Mouse (Mus musculus) heart, embryonic 15.5 days (tissue): Measurements from ENCODE around the gene Plagl1. TPM values are rescaled to one million over a fixed set of nuclear protein-coding genes. Genes with fewer than 3 reads are reported as not detected.

Experiments used
- ATAC-seq: fragments of 200-750 bp; cut with Nextera tagmentation; replicated peaks from 2 replicates; pipeline ENCODE4 v1.8.0; 2017; ENCODE audit warnings: low read depth, moderate TSS enrichment; ENCODE audit not compliant: insufficient number of reproducible peaks, insufficient read depth, low FRiP score
- H3K27ac ChIP-seq: fragments of 300-500 bp; sonication (generic); 2 replicates; pipeline ENCODE4 v1.5.1; 2015; ENCODE audit warnings: mild to moderate bottlenecking, inconsistent platforms
- H3K27me3 ChIP-seq: fragments of 300-500 bp; sonication (generic); 2 replicates; pipeline ENCODE4 v1.6.1; 2015; ENCODE audit warnings: inconsistent platforms
- H3K36me3 ChIP-seq: fragments of 300-500 bp; sonication (generic); 2 replicates; pipeline ENCODE4 v1.6.1; 2015; ENCODE audit warnings: mild to moderate bottlenecking, inconsistent platforms
- H3K4me1 ChIP-seq: fragments of 300-500 bp; sonication (generic); replicated peaks from 2 replicates; pipeline ENCODE4 v1.6.1; 2015; ENCODE audit warnings: inconsistent platforms
- H3K4me2 ChIP-seq: fragments of 300-500 bp; sonication (generic); 2 replicates; pipeline ENCODE4 v1.6.1; 2015; ENCODE audit warnings: inconsistent platforms, mild to moderate bottlenecking, moderate library complexity
- H3K4me3 ChIP-seq: fragments of 300-500 bp; sonication (generic); 2 replicates; pipeline ENCODE4 v1.5.1; 2015; ENCODE audit warnings: mild to moderate bottlenecking, inconsistent platforms
- H3K9ac ChIP-seq: fragments of 300-500 bp; sonication (generic); 2 replicates; pipeline ENCODE4 v1.6.1; 2015; ENCODE audit warnings: mild to moderate bottlenecking, inconsistent platforms
- H3K9me3 ChIP-seq: fragments of 300-500 bp; sonication (generic); replicated peaks from 2 replicates; pipeline ENCODE4 v1.6.1; 2016; ENCODE audit warnings: inconsistent platforms
- WGBS: fragments of 180-500 bp; shearing (Covaris S2); methylation state at CpG from one replicate; pipeline ENCODE4 v1.1.7; 2015; ENCODE audit warnings: mixed read lengths; 5-methylcytosine and 5-hydroxymethylcytosine counted together
- polyA plus RNA-seq: library from polyadenylated mRNA; unstranded; fragments of >200 nt; fragmentation: Nextera tagmentation; extraction: Ambion mirVana; gene quantifications from 2 replicates; pipeline ENCODE4 v1.2.1, GENCODE M21; 2015

Plagl1 gene
- polyA plus RNA-seq, 1 experiment from 2014 or later, result 165 TPM

- H3K36me3 ChIP-seq, result no peaks in the 10 kb centered on the region
- H3K4me2 ChIP-seq, result no peak overlapping the region
- H3K27me3 ChIP-seq, result no peaks in the 10 kb centered on the region
- no peak overlapping the region for H3K9ac ChIP-seq
- H3K9me3 ChIP-seq, result no peaks in the 10 kb centered on the region
- 77% methylated on average over 4 of the region's 4 CpGs for WGBS
- no peak overlapping the region for H3K27ac ChIP-seq
- peaks cover 59% of the 10 kb centered on the region for H3K4me1 ChIP-seq
- H3K4me3 ChIP-seq, result no peak overlapping the region
- no peak for ATAC-seq
These were observed 53.3 kb downstream of the Plagl1 start for GRCm38 (mm10) chr10:13113641-13114040.

- peak overlapping the region; percentile 45 for H3K27ac ChIP-seq
- H3K36me3 ChIP-seq, result no peaks in the 10 kb centered on the region
- H3K4me3 ChIP-seq, result no peak overlapping the region
- no peaks in the 10 kb centered on the region for H3K27me3 ChIP-seq
- no peak overlapping the region for H3K9ac ChIP-seq
- no peak overlapping the region for H3K4me2 ChIP-seq
- H3K9me3 ChIP-seq, result no peaks in the 10 kb centered on the region
- H3K4me1 ChIP-seq, result peaks cover 52% of the 10 kb centered on the region
- no peak for ATAC-seq
- 74% methylated on average over 4 of the region's 4 CpGs for WGBS
These were observed 54.7 kb downstream of the Plagl1 start for GRCm38 (mm10) chr10:13115030-13115429.

GRCm38 (mm10) chr10:13116706-13117665 lies 56.7 kb downstream of the Plagl1 start:
- 31% methylated on average over 9 of the region's 9 CpGs for WGBS
- ATAC-seq, result peak; percentile 77
- H3K4me3 ChIP-seq, result no peak overlapping the region
- H3K4me1 ChIP-seq, result peaks cover 49% of the 10 kb centered on the region
- H3K9ac ChIP-seq, result no peak overlapping the region
- H3K36me3 ChIP-seq, result 0 out of 2 replicates have a peak, but pooled peaks cover 4% of the 10 kb centered on the region
- H3K4me2 ChIP-seq, result no peak overlapping the region
- H3K27me3 ChIP-seq, result no peaks in the 10 kb centered on the region
- peak overlapping the region; percentile 83 for H3K27ac ChIP-seq
- H3K9me3 ChIP-seq, result no peaks in the 10 kb centered on the region

- H3K4me1 ChIP-seq, result peaks cover 40% of the 10 kb centered on the region
- WGBS, result 59% methylated on average over 7 of the region's 7 CpGs
These were observed 57.9 kb downstream of the Plagl1 start for GRCm38 (mm10) chr10:13118024-13118769.

GRCm38 (mm10) chr10:13118770-13119102 lies 58.4 kb downstream of the Plagl1 start:
- peak overlapping the region; percentile 83 for H3K27ac ChIP-seq
- no peaks in the 10 kb centered on the region for H3K9me3 ChIP-seq
- 60% methylated on average over 5 of the region's 5 CpGs for WGBS
- H3K36me3 ChIP-seq, result 0 out of 2 replicates have a peak, but pooled peaks cover 4% of the 10 kb centered on the region
- no peak overlapping the region for H3K4me2 ChIP-seq
- H3K4me3 ChIP-seq, result no peak overlapping the region
- H3K27me3 ChIP-seq, result no peaks in the 10 kb centered on the region
- no peak for ATAC-seq
- no peak overlapping the region for H3K9ac ChIP-seq
- peaks cover 40% of the 10 kb centered on the region for H3K4me1 ChIP-seq

More at GRCm38 (mm10) chr10:13118024-13118769, 57.9 kb downstream of the Plagl1 start:
- no peak overlapping the region for H3K4me3 ChIP-seq
- H3K27ac ChIP-seq, result peak overlapping the region; percentile 83
- no peaks in the 10 kb centered on the region for H3K9me3 ChIP-seq
- no peak overlapping the region for H3K4me2 ChIP-seq
- H3K9ac ChIP-seq, result no peak overlapping the region
- no peak for ATAC-seq
- H3K27me3 ChIP-seq, result no peaks in the 10 kb centered on the region
- H3K36me3 ChIP-seq, result 0 out of 2 replicates have a peak, but pooled peaks cover 4% of the 10 kb centered on the region

GRCm38 (mm10) chr10:13119300-13119699 lies 59.0 kb downstream of the Plagl1 start:
- 50% methylated on average over 1 of the region's 2 CpGs for WGBS
- 0 out of 2 replicates have a peak, but pooled peaks cover 4% of the 10 kb centered on the region for H3K36me3 ChIP-seq
- peak overlapping the region; percentile 83 for H3K27ac ChIP-seq
- H3K9me3 ChIP-seq, result no peaks in the 10 kb centered on the region
- no peaks in the 10 kb centered on the region for H3K27me3 ChIP-seq
- H3K9ac ChIP-seq, result no peak overlapping the region
- H3K4me1 ChIP-seq, result peaks cover 40% of the 10 kb centered on the region
- no peak for ATAC-seq
- no peak overlapping the region for H3K4me3 ChIP-seq
- no peak overlapping the region for H3K4me2 ChIP-seq

GRCm38 (mm10) chr10:13125811-13126210 lies 65.5 kb downstream of the Plagl1 start:
- no peak overlapping the region for H3K27ac ChIP-seq
- no peak overlapping the region for H3K4me2 ChIP-seq
- peaks cover 40% of the 10 kb centered on the region for H3K36me3 ChIP-seq
- no peak overlapping the region for H3K9ac ChIP-seq
- H3K4me1 ChIP-seq, result no peaks in the 10 kb centered on the region
- no peaks in the 10 kb centered on the region for H3K9me3 ChIP-seq
- no peak overlapping the region for H3K4me3 ChIP-seq
- 48% methylated on average over 3 of the region's 3 CpGs for WGBS
- ATAC-seq, result no peak
- no peaks in the 10 kb centered on the region for H3K27me3 ChIP-seq

GRCm38 (mm10) chr10:13127335-13127734 lies 67.0 kb downstream of the Plagl1 start:
- no peaks in the 10 kb centered on the region for H3K9me3 ChIP-seq
- H3K9ac ChIP-seq, result no peak overlapping the region
- H3K4me2 ChIP-seq, result no peak overlapping the region
- no peaks in the 10 kb centered on the region for H3K4me1 ChIP-seq
- peaks cover 36% of the 10 kb centered on the region for H3K36me3 ChIP-seq
- WGBS, result 73% methylated on average over 13 of the region's 13 CpGs
- no peaks in the 10 kb centered on the region for H3K27me3 ChIP-seq
- H3K27ac ChIP-seq, result no peak overlapping the region
- no peak for ATAC-seq
- no peak overlapping the region for H3K4me3 ChIP-seq

- H3K9ac ChIP-seq, result no peak overlapping the region
- H3K4me2 ChIP-seq, result no peak overlapping the region
- 91% methylated on average over 7 of the region's 7 CpGs for WGBS
- no peaks in the 10 kb centered on the region for H3K27me3 ChIP-seq
- ATAC-seq, result no peak
- no peak overlapping the region for H3K4me3 ChIP-seq
- H3K36me3 ChIP-seq, result peaks cover 36% of the 10 kb centered on the region
- H3K9me3 ChIP-seq, result no peaks in the 10 kb centered on the region
- no peaks in the 10 kb centered on the region for H3K4me1 ChIP-seq
- no peak overlapping the region for H3K27ac ChIP-seq
These were observed 67.6 kb downstream of the Plagl1 start for GRCm38 (mm10) chr10:13127946-13128345.

GRCm38 (mm10) chr10:13133850-13134249 lies 73.5 kb downstream of the Plagl1 start:
- Histone ChIP-seq H3K9ac (no peak overlapping the region), H3K4me1 (0 out of 2 replicates have a peak, but pooled peaks cover 5% of the 10 kb centered on the region), H3K4me2 (no peak overlapping the region), H3K9me3 (no peaks in the 10 kb centered on the region), H3K36me3 (no peaks in the 10 kb centered on the region; the same call in 1 of the 2 replicates), H3K4me3 (no peak overlapping the region), H3K27me3 (no peaks in the 10 kb centered on the region), H3K27ac (no peak overlapping the region)
- 72% methylated on average over 4 of the region's 4 CpGs for WGBS
- ATAC-seq, result no peak

GRCm38 (mm10) chr10:13135276-13135675 lies 75.0 kb downstream of the Plagl1 start:
- H3K27me3 ChIP-seq, result no peaks in the 10 kb centered on the region
- H3K4me2 ChIP-seq, result no peak overlapping the region
- H3K36me3 ChIP-seq, result no peaks in the 10 kb centered on the region; the same call in 1 of the 2 replicates
- no peak overlapping the region for H3K27ac ChIP-seq
- H3K4me1 ChIP-seq, result 0 out of 2 replicates have a peak, but pooled peaks cover 5% of the 10 kb centered on the region
- no peak overlapping the region for H3K4me3 ChIP-seq
- 91% methylated on average over 7 of the region's 7 CpGs for WGBS
- no peak overlapping the region for H3K9ac ChIP-seq
- H3K9me3 ChIP-seq, result no peaks in the 10 kb centered on the region
- ATAC-seq, result no peak
